Mouse (Mus musculus) midbrain, embryonic 13.5 days (tissue): ENCODE data around the gene Mvb12b. TPM values are rescaled to one million over a fixed set of nuclear protein-coding genes. Genes with fewer than 3 reads are reported as not detected.

Source experiments
- ATAC-seq: fragments of 200-750 bp; cut with Nextera tagmentation; 2 replicates; pipeline ENCODE4 v1.8.0; 2017; ENCODE audit warnings: mild to moderate bottlenecking, moderate TSS enrichment, moderate library complexity
- H3K27ac ChIP-seq: fragments of 300-500 bp; sonication (generic); 2 replicates; pipeline ENCODE4 v1.5.1; 2015; ENCODE audit warnings: inconsistent platforms, mild to moderate bottlenecking, moderate library complexity
- H3K27me3 ChIP-seq: fragments of 300-500 bp; sonication (generic); 2 replicates; pipeline ENCODE4 v1.6.1; 2015; ENCODE audit warnings: mild to moderate bottlenecking, inconsistent platforms
- H3K36me3 ChIP-seq: fragments of 300-500 bp; sonication (generic); 2 replicates; pipeline ENCODE4 v1.6.1; 2015; ENCODE audit warnings: mild to moderate bottlenecking, inconsistent platforms
- H3K4me1 ChIP-seq: fragments of 300-500 bp; sonication (generic); replicated peaks from 2 replicates; pipeline ENCODE4 v1.6.1; 2015; ENCODE audit warnings: inconsistent platforms
- H3K4me2 ChIP-seq: fragments of 300-500 bp; sonication (generic); replicated peaks from 2 replicates; pipeline ENCODE4 v1.6.1; 2015; ENCODE audit warnings: moderate library complexity, mild to moderate bottlenecking, inconsistent platforms
- H3K4me3 ChIP-seq: fragments of 300-500 bp; sonication (generic); replicated peaks from 2 replicates; pipeline ENCODE4 v1.5.1; 2015; ENCODE audit warnings: mild to moderate bottlenecking, inconsistent platforms
- H3K9ac ChIP-seq: fragments of 300-500 bp; sonication (generic); replicated peaks from 2 replicates; pipeline ENCODE4 v1.6.1; 2015; ENCODE audit warnings: mild to moderate bottlenecking, inconsistent platforms
- H3K9me3 ChIP-seq: fragments of 300-500 bp; sonication (generic); 2 replicates; pipeline ENCODE4 v1.6.1; 2016; ENCODE audit warnings: mild to moderate bottlenecking, inconsistent platforms
- WGBS: fragments of 180-500 bp; shearing (Covaris S2); methylation state at CpG from one replicate; pipeline ENCODE4 v1.1.7; 2015; 5-methylcytosine and 5-hydroxymethylcytosine counted together
- polyA plus RNA-seq: library from polyadenylated mRNA; unstranded; fragments of >200 nt; fragmentation: Nextera tagmentation; extraction: Ambion mirVana; gene quantifications from 2 replicates; pipeline ENCODE4 v1.2.1, GENCODE M21; 2015

Gene Mvb12b
- polyA plus RNA-seq, 1 experiment from 2014 or later: 73.0 TPM

DNA sequence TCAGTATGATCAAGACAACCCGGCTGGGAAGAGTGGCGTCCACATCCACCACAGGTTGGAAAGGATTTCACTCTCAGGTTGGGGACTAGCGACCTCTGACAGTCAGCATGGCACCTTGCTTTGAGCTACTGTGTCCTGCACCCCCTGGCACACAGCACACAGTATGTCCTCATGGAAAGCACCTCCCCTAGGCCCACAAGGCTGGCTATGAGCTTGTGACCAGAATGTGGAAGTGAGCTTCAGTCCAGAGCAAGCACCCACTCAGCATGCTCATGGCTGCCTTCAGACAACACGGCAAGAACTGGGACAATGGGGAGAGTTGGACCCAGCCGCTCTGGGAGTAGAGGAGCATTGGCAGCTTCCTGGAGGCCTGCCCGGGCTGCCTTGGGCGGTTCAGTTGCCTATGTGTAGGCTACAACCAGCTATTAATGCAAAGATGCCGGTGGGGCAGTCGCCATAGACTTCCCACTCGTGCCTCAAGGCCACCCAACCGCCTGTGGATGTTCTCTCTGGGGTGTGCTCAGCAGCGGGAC, 84.6 kb downstream of the Mvb12b start:
- Histone ChIP-seq H3K36me3 (peaks cover 49% of the 10 kb centered on the region), H3K27ac (no peak overlapping the region), H3K9me3 (no peaks in the 10 kb centered on the region), H3K27me3 (no peaks in the 10 kb centered on the region), H3K4me3 (no peak overlapping the region), H3K4me1 (peaks cover 41% of the 10 kb centered on the region), H3K9ac (no peak overlapping the region), H3K4me2 (no peak overlapping the region)
- no peak; the same call in 1 of the 2 replicates for ATAC-seq
- 81% methylated on average over 12 of the region's 12 CpGs for WGBS

DNA sequence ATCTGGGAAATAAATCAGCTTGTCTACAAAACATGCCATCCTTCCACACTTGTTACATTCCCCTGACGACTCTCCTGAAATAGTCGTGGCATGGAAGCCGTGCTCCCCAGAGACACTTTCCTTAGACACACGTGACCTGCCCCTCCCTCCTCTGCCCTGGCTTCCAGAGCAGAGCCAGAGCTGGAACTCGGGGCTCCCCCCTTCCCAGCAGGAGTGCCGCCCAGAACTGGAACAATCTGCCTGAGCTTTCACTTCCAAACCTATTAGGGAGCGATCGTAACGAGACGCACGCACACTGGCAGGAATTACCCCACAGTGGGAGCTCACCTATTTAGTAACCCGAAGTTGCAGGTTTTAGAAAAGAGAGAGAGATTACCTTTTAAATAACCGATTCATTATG, 86.0 kb downstream of the Mvb12b start:
- Histone ChIP-seq H3K9me3 (no peaks in the 10 kb centered on the region), H3K4me3 (no peak overlapping the region), H3K36me3 (peaks cover 37% of the 10 kb centered on the region), H3K4me2 (no peak overlapping the region), H3K27ac (peak overlapping the region; percentile 32; the same call in 1 of the 2 replicates), H3K27me3 (no peaks in the 10 kb centered on the region), H3K4me1 (peaks cover 53% of the 10 kb centered on the region), H3K9ac (no peak overlapping the region)
- 55% methylated on average over 13 of the region's 13 CpGs for WGBS
- no peak for ATAC-seq

DNA sequence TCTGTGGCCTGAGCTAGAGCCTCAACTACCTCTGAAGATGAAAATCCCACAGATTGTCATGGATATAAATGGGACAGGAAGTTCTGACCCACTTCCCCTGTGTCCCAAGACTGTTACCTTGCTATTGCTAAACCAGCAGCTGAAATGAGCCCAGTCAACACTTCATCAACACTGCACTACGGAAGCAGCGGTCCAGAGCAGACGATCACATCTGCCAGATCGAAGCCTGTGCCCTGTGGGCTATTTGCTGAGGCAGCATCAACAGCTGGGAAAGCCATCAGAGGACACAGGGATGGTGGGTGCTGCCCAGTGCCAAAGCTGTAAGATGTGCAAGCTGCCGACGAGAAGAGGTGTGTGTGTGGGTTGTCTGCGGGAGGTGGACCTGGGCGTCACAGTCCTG, 86.4 kb downstream of the Mvb12b start:
- H3K4me3 ChIP-seq: no peak overlapping the region
- peak overlapping the region; percentile 32; the same call in 1 of the 2 replicates for H3K27ac ChIP-seq

DNA sequence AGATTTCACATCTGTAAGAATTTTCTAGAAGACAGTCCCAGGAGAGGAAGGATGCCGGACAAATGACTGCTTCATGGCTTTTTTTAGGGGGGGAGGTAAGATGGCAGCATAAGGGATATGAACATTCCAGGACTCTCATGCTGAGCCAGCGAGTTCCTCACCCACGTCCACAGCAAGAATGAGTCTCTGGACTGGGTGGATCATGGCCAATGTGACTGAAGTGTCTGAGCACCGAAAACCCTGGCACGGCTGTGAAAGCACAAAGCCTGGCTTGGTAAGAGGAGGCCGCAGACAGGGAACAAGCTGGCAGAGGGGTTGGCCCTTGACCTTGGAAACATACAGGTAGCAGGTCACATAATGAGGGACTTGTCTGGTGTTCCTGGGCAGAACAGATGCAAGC, 87.5 kb downstream of the Mvb12b start:
- no peak for ATAC-seq
- Histone ChIP-seq H3K36me3 (peaks cover 29% of the 10 kb centered on the region), H3K9me3 (no peaks in the 10 kb centered on the region), H3K9ac (no peak overlapping the region), H3K4me3 (no peak overlapping the region), H3K27me3 (no peaks in the 10 kb centered on the region), H3K4me2 (no peak overlapping the region), H3K27ac (no peak overlapping the region), H3K4me1 (peaks cover 60% of the 10 kb centered on the region)
- 95% methylated on average over 6 of the region's 6 CpGs for WGBS

More for the DNA sequence above, 86.4 kb downstream of the Mvb12b start:
- Histone ChIP-seq H3K27me3 (no peaks in the 10 kb centered on the region), H3K36me3 (peaks cover 36% of the 10 kb centered on the region), H3K4me1 (peaks cover 56% of the 10 kb centered on the region), H3K9ac (0 out of 2 replicates have a peak overlapping the region, but pooled peaks have one; percentile 34), H3K4me2 (no peak overlapping the region), H3K9me3 (no peaks in the 10 kb centered on the region)
- WGBS: 89% methylated on average over 8 of the region's 8 CpGs
- no peak for ATAC-seq

DNA sequence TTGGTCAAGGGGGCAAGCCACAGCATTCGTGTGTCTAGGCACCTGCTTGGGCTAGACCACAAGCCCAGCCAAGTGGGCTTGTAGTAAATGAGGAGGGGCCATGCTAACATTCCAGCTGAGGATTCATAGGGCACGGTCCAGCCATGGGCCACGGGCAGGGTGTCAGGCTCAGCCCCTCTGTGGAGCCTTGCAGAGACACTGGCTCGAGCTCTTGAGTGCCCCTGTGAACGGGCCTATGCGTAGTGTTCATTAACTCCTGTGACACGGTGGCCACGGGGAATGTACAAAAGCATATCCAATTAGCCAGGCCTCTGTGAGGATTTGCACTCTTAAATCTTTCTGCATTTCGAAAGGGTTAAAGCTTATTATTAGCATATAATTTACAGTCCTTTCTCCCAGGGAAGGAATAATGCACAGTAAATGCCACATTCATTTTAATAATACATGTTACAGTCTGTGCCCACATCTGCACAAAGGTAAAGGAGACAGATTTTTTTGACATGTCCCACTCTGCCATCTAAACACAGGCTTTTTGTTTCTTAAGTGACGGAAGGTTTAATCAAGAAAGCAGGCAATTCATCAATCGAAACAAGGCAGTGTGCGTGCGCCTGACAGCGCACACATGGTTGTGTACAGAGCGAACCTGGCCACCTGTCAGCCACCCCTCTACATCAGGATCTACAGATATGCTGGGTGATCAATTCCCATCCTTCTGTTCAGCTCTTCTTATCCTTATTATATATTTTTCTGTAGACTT, 91.9 kb downstream of the Mvb12b start:
- Histone ChIP-seq H3K27me3 (no peaks in the 10 kb centered on the region), H3K9ac (peak overlapping the region; percentile 37), H3K4me3 (no peak overlapping the region), H3K36me3 (peaks cover 22% of the 10 kb centered on the region), H3K4me2 (no peak overlapping the region), H3K9me3 (no peaks in the 10 kb centered on the region), H3K4me1 (peaks cover 70% of the 10 kb centered on the region), H3K27ac (peak overlapping the region; percentile 79)
- 36% methylated on average over 15 of the region's 15 CpGs for WGBS
- ATAC-seq: peak; percentile 61

DNA sequence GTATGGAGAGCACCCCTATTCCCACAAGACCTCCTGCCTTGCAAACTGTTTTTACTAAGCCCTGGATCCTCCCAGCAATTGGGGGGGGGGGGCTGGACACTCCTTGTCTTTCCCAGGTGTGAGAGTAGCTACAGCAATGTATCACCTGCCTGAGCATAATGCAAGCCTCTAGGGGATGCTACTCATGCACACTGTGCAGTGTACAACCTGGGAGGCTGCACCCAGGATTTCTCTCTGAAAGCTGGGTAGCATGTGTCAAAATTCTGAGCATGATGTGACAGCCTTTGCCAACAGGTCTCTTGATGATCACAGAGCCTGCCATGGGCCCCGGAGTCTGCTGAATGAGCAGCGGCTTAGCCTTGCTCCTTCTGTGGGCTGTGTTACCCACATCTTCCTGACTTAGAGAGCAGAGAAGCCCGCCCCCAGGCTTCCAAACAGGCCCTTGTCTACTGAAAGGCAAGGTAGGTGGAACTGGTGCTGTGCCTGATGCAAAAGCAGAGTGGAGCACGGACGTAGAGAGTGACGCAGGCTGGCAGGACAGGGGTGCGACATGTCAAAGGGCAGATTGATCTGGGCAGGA, 92.7 kb downstream of the Mvb12b start:
- Histone ChIP-seq H3K36me3 (peaks cover 15% of the 10 kb centered on the region), H3K27ac (peak overlapping the region; percentile 79), H3K27me3 (no peaks in the 10 kb centered on the region), H3K4me3 (no peak overlapping the region), H3K4me2 (no peak overlapping the region), H3K4me1 (peaks cover 78% of the 10 kb centered on the region), H3K9ac (no peak overlapping the region), H3K9me3 (no peaks in the 10 kb centered on the region)
- ATAC-seq: peak; percentile 37; the same call in 1 of the 2 replicates
- 81% methylated on average over 7 of the region's 7 CpGs for WGBS

DNA sequence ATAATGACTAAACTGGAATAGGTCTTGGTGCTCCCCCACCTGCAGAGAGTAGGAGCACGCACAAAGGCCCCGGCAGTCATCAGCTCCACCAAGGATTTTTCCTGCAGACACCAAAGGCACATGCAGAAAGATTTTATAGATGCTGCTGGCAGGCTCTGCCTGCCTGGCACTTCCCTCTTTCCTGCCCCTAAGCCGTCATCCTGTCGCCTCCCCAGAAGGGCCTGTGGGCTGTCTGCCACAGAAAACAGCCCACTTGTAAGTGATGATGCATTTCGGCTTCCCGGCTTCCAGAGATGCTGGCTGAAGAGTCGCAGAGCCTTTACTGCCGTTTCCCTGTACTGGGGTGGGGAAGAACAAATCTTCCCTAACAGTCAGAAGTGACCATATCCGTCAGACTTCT, 93.3 kb downstream of the Mvb12b start:
- Histone ChIP-seq H3K9me3 (no peaks in the 10 kb centered on the region), H3K27ac (peak overlapping the region; percentile 8; the same call in 1 of the 2 replicates), H3K27me3 (no peaks in the 10 kb centered on the region), H3K36me3 (peaks cover 15% of the 10 kb centered on the region), H3K4me3 (no peak overlapping the region), H3K4me1 (peaks cover 84% of the 10 kb centered on the region), H3K4me2 (no peak overlapping the region), H3K9ac (0 out of 2 replicates have a peak overlapping the region, but pooled peaks have one; percentile 33)
- 82% methylated on average over 9 of the region's 9 CpGs for WGBS
- ATAC-seq: no peak

DNA sequence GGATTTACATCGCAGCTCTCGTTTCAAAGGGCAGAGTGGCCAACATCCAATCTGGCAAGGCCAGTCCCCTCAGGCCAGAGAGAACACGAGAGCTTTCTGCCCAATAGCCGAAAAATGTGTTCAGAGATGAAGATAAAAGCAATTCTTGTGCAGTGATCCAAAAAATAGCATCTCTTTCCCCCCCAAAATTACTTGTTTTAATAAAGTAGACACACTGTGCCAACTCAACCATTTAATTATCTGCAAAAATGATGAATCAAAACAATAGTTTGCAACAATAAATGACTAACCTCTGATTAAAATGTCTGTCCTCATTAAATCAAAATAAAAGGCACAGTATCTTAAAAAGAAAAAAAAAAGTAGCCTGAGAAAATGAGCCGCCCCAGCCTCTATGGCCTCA, 97.4 kb downstream of the Mvb12b start:
- peaks cover 89% of the 10 kb centered on the region for H3K4me1 ChIP-seq
- peak overlapping the region; percentile 85 for H3K27ac ChIP-seq
- H3K9ac ChIP-seq: no peak overlapping the region
- peaks cover 15% of the 10 kb centered on the region for H3K36me3 ChIP-seq
- H3K4me3 ChIP-seq: no peak overlapping the region
- no peaks in the 10 kb centered on the region for H3K9me3 ChIP-seq
- no peak for ATAC-seq
- H3K27me3 ChIP-seq: no peaks in the 10 kb centered on the region
- 37% methylated on average over 5 of the region's 5 CpGs for WGBS
- no peak overlapping the region for H3K4me2 ChIP-seq

DNA sequence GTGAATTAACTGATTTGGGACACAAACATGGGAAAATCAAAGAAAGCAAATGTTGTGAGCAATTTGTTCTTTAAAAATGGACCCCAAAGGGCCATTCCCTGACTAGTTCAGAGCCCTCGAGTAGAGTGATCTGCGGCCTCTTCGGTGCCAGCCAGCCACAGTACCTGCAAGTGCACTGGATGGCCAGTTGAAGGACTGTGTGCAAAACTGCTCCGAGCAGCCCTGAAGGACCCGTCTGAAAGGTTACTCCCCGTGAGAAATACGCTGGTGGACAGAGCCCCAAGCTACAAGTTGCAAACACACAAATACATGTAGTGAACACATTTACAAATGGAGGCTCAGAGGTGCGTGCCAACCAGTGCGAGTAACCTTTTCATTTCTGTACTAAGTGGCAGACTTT, 98.0 kb downstream of the Mvb12b start:
- WGBS: 37% methylated on average over 9 of the region's 9 CpGs
- H3K36me3 ChIP-seq: peaks cover 15% of the 10 kb centered on the region
- ATAC-seq: peak; percentile 53
- no peak overlapping the region for H3K4me3 ChIP-seq
- no peaks in the 10 kb centered on the region for H3K9me3 ChIP-seq
- no peak overlapping the region for H3K4me2 ChIP-seq
- H3K27ac ChIP-seq: peak overlapping the region; percentile 85
- H3K27me3 ChIP-seq: no peaks in the 10 kb centered on the region
- peak overlapping the region; percentile 48; the same call in 1 of the 2 replicates for H3K9ac ChIP-seq
- H3K4me1 ChIP-seq: peaks cover 87% of the 10 kb centered on the region

DNA sequence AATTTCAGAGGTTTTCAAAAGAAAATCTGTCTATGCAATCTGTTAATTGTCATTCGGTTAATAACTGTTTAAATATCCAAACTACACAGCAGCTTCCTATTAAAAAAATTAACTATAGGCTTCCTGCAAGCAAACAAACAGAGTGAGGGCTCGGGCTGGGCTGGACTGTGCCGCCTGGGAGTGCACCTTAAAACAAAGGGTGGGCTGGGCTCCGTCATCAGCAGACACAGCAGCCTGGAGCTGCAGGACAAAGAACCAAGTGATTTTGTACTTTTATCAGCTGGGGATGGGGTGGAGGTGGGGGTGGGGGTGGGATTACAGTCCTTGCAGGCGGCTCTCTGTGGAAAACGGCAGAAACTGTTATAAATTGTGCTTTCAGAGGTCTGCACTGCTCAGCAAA, 98.5 kb downstream of the Mvb12b start:
- no peaks in the 10 kb centered on the region for H3K27me3 ChIP-seq
- H3K9me3 ChIP-seq: no peaks in the 10 kb centered on the region
- WGBS: 13% methylated on average over 6 of the region's 6 CpGs
- H3K9ac ChIP-seq: peak overlapping the region; percentile 48
- ATAC-seq: peak; percentile 84
- H3K27ac ChIP-seq: peak overlapping the region; percentile 85
- no peak overlapping the region for H3K4me3 ChIP-seq
- peaks cover 15% of the 10 kb centered on the region for H3K36me3 ChIP-seq
- H3K4me2 ChIP-seq: no peak overlapping the region
- H3K4me1 ChIP-seq: peaks cover 86% of the 10 kb centered on the region

DNA sequence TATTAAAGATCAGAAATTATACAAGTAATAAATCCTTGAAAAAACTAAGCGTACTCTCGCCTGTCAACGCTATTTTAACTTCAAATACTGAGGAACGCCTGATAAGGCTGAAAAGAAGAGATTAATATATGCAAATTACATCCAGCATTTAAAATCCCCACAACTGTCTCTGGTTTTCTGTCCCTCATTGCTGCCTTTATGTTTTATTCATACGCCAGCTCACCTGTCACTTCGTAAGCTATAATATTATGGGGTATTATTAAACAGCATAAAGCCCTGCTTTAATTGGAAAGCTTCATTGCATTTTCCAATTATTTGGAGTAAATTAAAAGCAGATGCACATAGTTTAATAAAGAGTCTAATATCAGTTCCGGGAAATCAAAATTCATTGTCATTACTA, 98.9 kb downstream of the Mvb12b start:
- peak; percentile 57 for ATAC-seq
- Histone ChIP-seq H3K36me3 (peaks cover 11% of the 10 kb centered on the region), H3K4me2 (no peak overlapping the region), H3K27me3 (no peaks in the 10 kb centered on the region), H3K4me1 (peaks cover 82% of the 10 kb centered on the region), H3K4me3 (no peak overlapping the region), H3K9me3 (no peaks in the 10 kb centered on the region), H3K27ac (peak overlapping the region; percentile 85), H3K9ac (no peak overlapping the region)
- WGBS: 22% methylated on average over 7 of the region's 7 CpGs

DNA sequence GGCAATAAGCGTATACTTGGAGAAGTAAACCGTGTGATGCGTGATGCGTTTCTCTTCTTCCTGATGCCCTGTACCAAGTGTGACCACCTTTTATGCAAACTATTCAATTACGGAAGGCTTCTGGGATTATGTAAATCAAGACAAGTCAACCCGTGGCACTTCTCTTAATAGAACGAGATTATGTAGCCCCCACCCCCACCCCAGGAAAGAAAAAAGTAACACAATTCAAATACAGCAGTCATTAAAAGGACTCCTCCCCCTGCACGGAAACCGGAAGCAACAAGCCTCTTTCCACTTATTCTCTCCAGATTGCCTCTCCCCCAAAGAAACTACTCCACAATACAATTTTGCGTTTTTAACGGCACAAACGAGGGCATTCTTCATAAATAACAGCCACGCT, 99.6 kb downstream of the Mvb12b start:
- ATAC-seq: no peak
- Histone ChIP-seq H3K27me3 (no peaks in the 10 kb centered on the region), H3K4me2 (no peak overlapping the region; the same call in 1 of the 2 replicates), H3K9ac (no peak overlapping the region), H3K4me3 (no peak overlapping the region), H3K27ac (peak overlapping the region; percentile 87), H3K36me3 (peaks cover 12% of the 10 kb centered on the region), H3K4me1 (peaks cover 75% of the 10 kb centered on the region), H3K9me3 (no peaks in the 10 kb centered on the region)
- WGBS: 13% methylated on average over 13 of the region's 13 CpGs
